Mouse (Mus musculus): ENCODE measurements around the gene Atg101. TPM values are rescaled to one million over a fixed set of nuclear protein-coding genes. Genes with fewer than 3 reads are reported as not detected.

Atg101 gene
- total RNA-seq, 2 experiments from 2014 or later: 36.5 to 37.1 TPM

DNA sequence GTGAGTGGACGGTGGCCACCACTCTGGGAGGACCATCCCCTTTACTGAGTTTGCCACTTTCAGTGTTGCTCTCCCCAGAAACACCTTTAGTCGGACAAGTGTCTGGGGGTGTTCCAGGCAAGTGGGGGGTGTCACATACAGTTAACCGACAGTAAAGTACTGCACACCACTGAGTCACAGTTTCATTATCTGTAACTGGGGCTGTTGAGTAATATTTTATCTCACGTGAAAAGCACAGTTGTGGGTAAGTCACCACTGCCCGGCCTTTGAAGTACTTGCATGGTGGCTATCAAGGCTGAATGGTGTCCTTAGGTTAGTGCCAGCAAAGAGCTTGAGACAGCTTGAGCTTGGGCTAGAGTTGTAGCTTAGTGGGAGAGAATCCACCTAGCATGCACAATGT is 1.6 kb upstream of the Atg101 start:
- DNase-seq: no peak
- intact Hi-C loops (cut with DNase I): no loop called here

DNA sequence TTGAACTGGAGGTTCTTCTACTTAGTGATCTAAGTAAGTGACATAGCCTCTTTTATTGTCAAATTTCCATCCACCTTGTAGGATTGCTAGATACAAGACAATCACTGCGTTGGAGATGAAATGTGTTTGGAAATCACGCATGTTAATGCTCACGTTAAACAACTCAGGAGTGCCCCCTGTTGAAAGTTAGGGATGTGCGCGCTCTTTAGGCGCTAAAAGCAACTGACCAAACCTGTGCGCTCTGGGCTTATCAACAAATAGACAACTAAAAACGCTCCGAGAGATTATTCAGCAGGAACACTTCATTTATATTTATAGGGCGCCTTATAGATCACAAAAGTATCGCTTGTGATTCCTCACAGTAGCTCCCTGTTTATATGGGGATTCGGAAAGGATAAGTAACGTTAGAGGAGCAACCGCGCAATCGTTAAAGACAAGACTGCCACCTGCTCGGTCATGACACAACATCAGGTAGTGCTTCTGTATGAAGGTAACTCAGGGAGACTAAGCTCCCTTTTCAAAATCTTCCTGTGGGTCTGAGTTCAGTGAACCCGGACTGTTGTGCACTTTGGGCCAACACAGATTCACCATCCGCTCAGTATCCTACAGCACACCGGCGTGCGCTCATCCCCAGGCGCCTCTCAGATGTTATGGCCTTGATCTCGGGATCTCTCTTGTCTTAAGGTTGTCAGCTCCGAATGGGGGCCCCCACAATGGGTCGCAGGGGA is 725 bp upstream of the Atg101 start:
- DNase-seq: peak; percentile 43
- intact Hi-C loops (cut with DNase I): loop anchor here (1.0 kb wide), 1 partner anchor 43 kb away; no protein-coding TSS in a partner anchor

DNA sequence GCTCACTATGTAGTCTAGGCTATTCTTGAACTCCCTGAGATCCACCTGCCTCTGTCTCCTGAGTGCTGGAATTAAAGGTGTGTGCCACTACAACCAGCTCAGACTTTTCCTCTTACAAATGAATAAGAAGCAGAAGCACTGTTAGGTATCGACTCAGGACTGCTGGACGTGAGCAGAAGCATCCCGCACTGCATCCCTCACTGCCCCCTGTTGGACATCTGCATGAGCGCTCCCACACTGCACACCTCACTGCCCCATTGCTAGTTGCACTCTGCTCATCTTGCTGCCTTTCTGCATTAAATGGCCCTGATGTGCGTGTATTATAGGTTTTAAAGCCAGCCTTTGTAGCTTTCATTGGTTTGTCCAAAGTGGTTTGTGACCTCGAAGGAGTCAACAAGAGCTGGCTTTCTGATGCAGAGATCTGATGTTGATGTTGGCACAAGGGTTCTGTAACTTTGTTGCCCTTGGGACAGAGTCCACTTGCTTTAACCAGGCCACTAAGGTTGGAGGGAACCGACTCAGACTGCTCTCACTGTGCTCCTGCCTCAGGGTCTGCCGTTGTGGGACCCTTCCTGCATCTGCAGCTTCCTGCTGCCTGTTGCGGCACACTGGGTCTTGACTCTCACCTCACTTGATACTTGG is 2.2 kb downstream of the Atg101 start:
- intact Hi-C loops (cut with DNase I): no loop called here
- DNase-seq: no peak

DNA sequence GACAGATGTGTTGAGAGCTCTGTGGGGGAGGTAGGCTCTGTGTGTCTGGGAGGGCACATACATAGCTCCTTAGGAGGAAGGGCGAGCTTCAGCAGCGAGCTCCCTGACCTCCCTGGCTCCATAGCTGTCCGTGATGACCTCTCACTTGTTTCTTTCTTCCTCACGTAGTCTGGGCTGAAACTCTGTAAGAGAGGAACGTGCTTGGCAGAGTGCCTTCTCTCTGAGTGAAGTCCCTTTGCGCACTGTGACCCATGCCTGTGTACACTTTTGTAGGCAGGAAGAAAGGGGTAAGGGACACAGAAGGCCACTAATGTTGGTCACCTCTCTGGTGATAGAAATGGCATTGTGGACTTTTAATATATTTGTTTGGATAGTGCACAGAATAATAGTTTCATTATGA is 3.3 kb downstream of the Atg101 start:
- no peak for DNase-seq
- intact Hi-C loops (cut with DNase I): no loop called here

DNA sequence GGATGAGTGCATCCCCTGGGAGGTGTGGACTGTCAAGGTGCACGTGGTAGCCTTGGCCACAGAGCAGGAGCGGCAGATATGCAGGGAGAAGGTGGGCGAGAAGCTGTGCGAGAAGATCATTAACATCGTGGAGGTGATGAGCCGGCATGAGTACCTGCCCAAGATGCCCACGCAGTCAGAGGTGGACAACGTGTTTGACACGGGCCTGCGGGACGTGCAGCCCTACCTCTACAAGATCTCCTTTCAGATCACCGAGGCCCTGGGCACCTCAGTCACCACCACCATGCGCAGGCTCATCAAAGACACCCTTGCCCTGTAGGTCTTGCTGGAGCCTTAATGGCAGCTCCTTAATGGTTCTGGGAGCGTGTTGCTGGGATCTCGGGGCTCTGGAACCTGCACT is 6.3 kb downstream of the Atg101 start:
- no peak for DNase-seq

DNA sequence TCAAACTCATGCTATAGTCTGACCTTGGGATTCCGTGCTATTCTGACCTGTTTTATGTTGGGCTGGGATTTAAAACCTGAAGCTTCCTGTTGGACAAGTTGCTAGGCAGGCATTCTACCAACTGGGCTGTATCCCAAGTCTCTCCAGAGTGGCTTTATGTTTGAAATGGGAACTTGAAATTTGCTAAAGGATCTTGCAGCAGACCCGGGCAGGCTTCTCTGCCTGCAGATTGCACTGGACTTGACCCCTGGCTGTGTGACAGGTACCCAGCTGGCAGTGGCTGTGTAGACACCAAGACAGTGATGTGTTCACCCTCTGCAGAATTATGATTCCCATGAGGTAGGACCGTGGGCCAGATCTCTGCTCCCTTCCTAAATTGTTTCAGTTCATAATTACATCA is 7.9 kb downstream of the Atg101 start:
- no peak for DNase-seq
- intact Hi-C loops (cut with DNase I): no loop called here

More for the DNA sequence above, 6.3 kb downstream of the Atg101 start:
- intact Hi-C loops (cut with DNase I): no loop called here

DNA sequence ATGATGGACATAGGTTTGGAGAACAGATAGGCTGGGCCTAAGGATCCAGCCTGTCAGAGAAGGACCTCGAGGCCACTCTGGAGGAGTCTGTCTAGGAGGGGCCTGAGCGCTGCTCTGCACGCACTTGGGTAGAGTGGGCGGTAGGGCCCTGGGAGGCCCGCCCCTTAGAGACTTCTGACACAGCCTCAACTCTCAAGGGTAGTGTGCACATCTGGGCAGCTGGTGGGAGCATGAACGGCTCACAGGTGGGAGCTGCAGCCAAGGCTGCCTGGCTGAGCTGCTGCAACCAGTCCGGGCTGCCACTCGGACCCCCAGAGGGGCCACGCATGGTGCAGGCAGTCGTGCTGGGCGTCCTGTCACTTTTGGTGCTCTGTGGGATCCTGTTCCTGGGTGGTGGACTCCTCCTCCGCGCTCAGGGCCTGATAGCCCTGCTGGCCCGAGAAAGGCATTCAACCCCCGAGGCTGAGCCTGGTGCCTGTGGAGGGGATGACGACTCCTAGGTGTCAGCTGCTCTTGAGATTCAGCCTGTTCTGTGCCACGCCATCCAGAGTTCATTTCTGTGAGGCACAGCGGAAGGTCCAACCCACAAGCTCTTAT is 9.1 kb downstream of the Atg101 start, which contains the start of gene 6030408B16Rik:
TSS of gene 6030408B16Rik (plus strand) at position 188 of the 597 bp plus-strand sequence.
- intact Hi-C loops (cut with DNase I): no loop called here
- no peak for DNase-seq

DNA sequence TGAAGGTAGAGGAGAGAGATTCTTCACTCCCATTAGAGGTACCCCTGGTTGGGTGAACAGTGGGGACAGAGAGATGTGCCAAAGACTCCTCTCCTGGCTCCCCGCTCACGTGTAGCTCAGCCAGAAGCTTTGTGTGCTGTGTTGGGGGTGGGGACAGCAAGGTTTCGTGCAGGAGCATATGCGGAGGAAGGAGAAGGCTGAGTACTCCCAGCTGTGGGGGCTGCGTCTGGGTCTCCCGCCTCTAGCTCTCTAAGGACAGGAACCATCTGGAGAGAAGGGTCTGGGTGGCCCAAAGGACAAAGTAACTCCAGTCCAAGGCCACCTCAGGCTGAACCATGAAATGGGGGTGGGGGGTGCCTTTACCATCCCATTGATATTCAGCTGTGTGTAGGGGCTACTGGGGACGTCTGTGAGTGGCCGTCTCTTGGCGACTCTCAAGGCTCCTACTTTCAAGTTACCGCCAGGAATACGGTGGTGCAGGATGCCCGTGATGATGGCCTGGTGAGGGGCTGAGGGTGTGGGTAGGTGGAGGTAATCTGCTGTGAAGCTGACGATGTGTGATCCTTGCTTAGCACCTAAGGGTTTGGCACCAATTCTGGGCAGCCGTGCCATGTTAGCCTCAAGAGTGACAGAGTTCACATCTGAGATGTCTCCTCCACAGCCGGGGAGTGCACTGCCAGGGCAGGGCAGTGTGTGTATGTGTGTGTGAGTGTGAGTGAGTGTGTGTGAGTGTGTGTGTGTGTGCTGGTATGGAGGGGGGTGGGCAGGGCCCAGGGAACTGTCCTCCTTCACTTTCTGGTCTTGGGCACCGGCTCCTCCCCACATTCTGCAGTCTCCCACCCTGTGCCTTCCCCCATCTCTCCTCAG is 10.2 kb downstream of the Atg101 start:
- no peak for DNase-seq
- intact Hi-C loops (cut with DNase I): no loop called here

DNA sequence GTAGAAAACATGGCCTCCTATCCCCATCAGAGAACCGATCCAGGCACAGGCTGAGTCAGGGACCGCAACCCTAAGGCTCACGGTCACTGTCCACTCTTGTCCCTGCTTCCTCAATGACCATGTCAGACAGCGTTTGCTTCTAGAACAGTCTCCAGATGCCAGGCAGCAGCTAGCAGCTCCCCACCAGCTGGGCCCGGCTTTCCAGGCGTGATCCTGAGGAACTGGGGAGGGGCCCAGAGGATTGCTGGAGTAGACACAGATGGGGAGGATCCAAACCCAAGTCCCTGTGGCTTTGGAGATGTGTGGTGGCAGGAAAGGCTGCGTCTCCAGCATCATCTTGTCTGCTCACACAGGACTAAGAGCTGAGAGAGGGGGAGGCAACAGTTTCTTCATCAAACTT is 11.0 kb downstream of the Atg101 start:
- intact Hi-C loops (cut with DNase I): no loop called here

DNA sequence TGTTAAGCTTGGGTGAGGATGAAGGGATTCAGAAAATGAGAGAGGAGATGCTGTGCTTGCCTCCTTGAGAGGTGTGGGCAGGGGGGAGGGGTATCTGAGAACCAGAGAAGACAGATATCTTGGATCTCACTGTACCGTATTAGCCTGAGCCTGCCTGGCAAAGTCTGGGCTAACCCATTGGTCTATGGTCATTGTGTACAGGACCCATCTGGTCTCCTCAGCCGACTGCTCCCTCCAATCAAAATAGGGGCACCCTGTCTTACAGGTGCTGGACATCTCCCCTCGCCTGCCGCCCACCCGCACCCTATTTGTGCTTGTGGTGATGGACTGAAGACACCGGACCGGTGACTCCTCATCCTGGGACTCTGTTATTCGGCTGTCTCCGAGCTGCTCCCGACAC is 11.5 kb downstream of the Atg101 start:
- intact Hi-C loops (cut with DNase I): no loop called here
- DNase-seq: no peak

More for the DNA sequence above, 11.0 kb downstream of the Atg101 start:
- DNase-seq: no peak

DNA sequence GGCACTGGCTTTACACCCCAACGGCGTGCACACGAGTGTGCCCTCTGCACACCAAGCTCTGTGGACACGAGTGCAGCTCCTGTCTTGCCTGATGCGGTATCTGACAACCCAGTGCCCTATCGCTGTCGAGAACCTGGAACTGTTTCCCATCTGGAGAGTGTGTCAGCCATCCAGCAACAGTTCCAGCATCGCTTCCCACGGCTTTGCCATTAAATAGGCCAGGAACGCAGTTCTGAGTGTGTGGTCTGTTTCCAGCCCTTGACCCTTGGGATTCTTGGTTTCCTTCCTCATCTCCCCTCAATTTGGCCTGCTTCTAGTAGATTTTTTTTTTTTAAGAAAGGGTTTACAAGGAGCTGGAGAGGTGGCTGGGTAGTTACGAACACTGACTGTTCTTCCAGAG is 12.0 kb downstream of the Atg101 start:
- no peak for DNase-seq
- intact Hi-C loops (cut with DNase I): no loop called here

DNA sequence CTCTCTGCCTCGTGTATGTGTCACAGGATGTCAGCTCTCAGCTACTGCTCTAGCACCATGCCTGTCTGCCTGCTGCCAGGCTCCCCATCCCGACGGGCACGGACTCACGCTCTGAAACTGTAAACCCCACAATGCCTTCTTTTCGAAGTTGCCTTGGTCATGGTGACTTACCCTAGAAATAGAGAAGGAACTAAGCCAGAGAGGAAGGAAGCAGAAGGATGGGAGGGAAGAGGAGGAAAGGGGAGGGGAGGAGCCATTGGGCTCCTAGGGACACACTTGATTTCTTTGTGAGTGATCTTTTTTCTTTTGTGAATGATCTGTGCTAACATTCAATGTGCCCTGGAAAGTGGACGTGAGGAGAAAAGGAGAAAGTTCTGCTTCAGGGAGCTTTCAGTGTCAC is 13.9 kb downstream of the Atg101 start:
- intact Hi-C loops (cut with DNase I): no loop called here
- DNase-seq: no peak

DNA sequence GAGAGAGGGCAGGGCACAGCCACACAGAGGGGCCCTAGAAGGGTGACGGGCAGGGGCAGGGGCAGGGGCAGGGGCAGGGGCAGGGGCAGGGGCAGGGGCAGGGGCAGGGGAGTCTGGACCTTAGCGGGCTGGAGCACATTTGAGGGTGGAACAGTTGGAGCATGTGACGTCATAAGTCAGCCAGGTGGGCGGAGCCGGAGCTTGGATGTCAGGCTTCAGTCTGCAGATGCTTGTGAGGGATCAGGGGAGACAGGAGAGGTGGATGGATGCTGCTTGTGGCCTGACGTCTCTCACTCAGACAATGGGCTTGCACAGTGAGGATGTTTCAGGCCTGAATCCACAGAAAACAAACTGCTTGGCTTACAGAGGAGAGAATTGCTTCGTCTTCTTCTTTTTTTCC is 14.5 kb downstream of the Atg101 start:
- intact Hi-C loops (cut with DNase I): no loop called here
- DNase-seq: peak; percentile 20

DNA sequence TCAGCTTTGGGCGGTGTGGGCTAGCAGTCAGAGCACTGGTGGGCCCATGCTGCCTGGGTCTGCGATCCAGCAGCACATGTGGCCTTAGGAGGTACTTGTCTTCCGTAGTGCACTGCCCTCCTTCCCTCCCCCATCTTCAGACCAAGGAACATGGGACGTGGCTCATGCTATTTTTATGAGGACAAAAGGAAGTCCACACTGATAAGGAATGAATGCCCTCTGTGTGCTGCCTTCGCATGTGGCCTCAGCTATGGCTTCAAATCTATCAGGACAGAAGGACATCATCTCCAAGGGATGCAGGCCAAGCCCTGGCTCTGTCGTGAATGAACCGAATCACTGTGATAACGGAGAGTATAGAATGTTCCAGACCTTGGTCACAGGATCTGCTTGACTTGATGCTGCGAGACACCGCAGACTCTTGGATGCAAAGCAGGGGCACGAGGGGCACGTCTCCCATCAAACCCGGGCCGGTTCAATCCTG is 15.4 kb downstream of the Atg101 start:
- DNase-seq: no peak
- intact Hi-C loops (cut with DNase I): no loop called here

DNA sequence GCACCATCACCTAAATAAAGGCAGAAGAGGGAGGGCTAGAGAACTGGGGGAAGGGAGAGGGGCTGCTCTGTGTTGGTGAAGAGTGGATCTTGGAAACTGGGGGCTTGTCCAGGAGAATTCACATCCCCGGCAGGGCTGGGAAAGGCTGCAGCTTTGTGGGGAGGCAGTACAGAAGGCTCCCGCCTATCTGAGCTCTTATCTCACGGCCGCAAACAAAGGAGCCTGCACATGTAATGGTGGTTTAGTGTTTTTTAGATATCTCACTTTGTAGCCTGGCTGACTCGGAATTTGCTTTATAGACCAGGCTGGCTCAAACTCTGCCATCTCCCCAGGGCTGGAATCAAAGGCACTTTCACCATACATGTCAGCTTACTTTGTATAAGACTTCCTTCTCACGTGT is 16.1 kb downstream of the Atg101 start:
- no peak for DNase-seq

DNA sequence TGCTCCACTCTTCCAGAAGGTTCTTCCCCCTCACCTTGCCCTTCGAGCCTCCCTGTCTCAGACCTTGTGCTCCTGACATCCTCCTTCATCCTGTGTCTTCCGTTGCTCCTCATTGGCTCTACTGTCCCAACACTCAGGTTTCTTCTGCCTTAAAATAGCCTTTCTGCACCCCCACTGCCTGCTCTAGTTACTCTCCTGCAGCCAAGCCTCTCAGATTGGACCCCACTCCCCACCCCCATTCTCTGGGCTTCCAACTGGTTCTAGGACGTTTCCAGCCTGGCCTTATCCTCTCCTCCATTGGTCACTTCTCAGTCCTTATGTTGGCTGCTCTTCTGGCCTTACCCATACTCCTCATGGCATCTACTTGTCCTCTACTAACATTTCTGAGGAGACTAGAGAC is 18.1 kb downstream of the Atg101 start:
- DNase-seq: no peak
- intact Hi-C loops (cut with DNase I): no loop called here

More for the DNA sequence above, 16.1 kb downstream of the Atg101 start:
- intact Hi-C loops (cut with DNase I): no loop called here

DNA sequence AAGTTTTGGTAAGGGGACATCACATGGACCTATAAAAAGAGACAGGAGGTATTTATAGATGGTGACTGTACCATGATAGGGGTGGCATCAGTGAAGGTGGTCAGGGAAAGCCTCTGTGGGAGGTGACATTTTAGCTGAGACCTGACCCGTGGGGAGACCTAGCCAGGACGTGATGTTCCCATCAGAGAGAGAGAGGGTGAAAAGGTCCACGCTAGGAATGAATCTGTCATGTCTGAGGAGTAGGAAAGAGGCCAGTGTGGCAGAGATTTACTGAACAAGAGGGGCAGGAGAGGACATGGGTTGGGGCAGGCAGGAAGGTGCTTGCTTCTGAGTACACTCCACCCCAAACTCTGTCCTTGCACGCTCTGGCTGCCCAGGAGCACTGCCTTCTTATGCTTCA is 19.8 kb downstream of the Atg101 start:
- DNase-seq: no peak
- intact Hi-C loops (cut with DNase I): no loop called here

DNA sequence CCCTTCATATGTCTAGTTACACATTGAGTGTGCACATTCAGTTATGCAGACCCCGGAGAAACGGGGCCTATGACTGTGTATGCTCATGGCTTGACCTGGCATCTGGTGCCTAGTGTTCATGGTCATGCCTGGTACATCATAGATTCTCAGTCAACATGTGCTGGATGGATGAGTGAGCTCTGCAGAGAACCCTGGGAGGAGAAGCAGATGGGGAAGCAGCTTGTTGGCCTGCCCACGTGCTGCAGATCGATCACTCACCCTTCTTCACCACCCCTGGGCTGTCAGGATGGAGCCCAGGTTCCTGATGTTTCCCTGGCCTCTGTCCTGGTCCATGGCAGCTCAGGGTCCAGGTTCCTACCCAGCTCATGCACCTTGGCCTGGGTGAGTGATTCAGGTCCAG is 22.4 kb downstream of the Atg101 start:
- intact Hi-C loops (cut with DNase I): no loop called here
- DNase-seq: no peak

DNA sequence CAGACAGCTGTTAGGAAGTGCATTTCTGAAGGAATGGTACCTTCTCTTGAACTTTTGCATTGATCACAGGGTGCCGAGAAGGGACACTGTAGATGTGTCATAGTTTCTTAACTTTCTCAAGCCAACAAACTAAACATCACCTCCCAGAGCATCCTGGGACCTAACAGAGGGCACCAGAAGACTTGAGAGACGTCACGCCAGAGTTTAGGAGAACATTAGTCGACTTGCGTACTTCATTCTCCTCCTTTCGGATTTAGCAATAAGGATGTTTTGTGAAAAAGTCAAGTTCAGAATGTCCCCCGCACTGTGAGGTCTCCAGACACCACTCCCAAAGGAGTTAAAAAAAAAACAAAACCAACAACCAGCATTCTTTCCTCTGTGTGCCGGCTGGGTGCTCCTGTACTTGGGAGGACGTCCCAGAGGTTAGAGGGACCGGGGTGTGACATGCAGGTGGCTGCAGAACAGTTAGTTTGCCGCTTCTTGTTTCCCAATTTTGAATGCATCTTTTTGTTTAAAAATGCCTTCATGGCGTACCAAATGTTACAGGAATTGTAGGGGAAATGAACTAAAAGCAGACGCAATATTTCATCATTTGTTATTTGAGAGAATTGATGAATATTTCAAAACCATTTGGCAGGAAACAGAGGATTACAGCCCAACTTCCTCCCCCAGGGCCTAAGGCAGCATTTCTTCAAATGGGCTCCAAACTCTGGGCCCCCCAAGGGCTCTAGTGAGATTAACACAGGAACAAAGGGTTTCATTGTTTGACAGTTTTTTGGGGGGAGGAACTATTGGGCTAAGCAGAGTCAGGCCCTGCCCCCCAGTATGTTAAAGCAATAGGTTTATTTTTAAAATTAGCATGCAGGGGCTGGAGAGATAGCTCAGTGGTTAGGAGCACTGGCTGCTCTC is 24.6 kb downstream of the Atg101 start:
- intact Hi-C loops (cut with DNase I): no loop called here
- no peak for DNase-seq

DNA sequence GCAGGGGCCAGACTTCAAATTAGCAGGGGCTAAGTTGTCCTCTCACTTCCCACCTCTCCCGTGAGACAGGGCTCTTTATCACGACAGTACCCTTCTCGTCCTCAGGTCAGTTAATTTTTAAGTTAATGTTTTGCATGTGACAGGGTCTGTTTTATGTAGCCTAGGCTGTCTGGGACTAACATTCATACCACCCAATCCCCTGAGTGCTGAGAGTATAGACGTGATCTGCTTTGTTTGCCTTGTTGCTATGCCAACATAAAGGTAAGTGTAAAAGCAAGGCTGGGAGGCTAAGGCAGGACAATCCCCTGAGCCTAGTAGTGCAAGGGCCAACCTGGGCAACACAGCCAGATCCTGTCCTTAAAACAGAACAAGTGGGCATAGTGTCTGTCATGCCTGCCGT is 25.4 kb downstream of the Atg101 start:
- intact Hi-C loops (cut with DNase I): no loop called here
- DNase-seq: no peak
